Mouse (Mus musculus) liver, adult 2 months (tissue): ENCODE measurements around the gene Grwd1. TPM values are rescaled to one million over a fixed set of nuclear protein-coding genes. Genes with fewer than 3 reads are reported as not detected.
A peak's percentile ranks its signal among the peaks of the same experiment; 100 is the strongest.

Experiments
- DNase-seq: peaks from one replicate; pipeline ENCODE4 v3.0.0-alpha.2; 2011; ENCODE audit warnings: low read depth, low spot score; ENCODE audit errors: extremely low read depth
- H3K27ac ChIP-seq: fragments of 200-500 bp; replicated peaks from 2 replicates; pipeline ENCODE4 v1.5.1; 2012; ENCODE audit warnings: low read depth, mild to moderate bottlenecking, control low read depth, inconsistent platforms, low read length; ENCODE audit not compliant: insufficient read depth
- H3K27me3 ChIP-seq: fragments of 200-500 bp; 2 replicates; pipeline ENCODE4 v1.6.1; 2012; ENCODE audit warnings: mild to moderate bottlenecking, moderate library complexity, low read length, inconsistent platforms; ENCODE audit not compliant: control insufficient read depth, insufficient read depth
- H3K36me3 ChIP-seq: fragments of 200-500 bp; 2 replicates; pipeline ENCODE4 v1.6.1; 2012; ENCODE audit warnings: low read length, inconsistent platforms; ENCODE audit not compliant: control insufficient read depth, insufficient read depth
- H3K4me1 ChIP-seq: fragments of 200-500 bp; 2 replicates; pipeline ENCODE4 v1.6.1; 2011; ENCODE audit warnings: low read length; ENCODE audit not compliant: control insufficient read depth, insufficient read depth
- H3K4me3 ChIP-seq: fragments of 200-500 bp; 2 replicates; pipeline ENCODE4 v1.5.1; 2011; ENCODE audit warnings: low read depth, mild to moderate bottlenecking, control low read depth, low read length, moderate library complexity; ENCODE audit not compliant: insufficient read depth
- H3K79me2 ChIP-seq: fragments of 200-500 bp; 2 replicates; pipeline ENCODE4 v1.6.1; 2012; ENCODE audit warnings: inconsistent platforms, mild to moderate bottlenecking, low read length, moderate library complexity; ENCODE audit not compliant: control insufficient read depth, insufficient read depth
- H3K9ac ChIP-seq: fragments of 200-500 bp; 2 replicates; pipeline ENCODE4 v1.6.1; 2012; ENCODE audit warnings: low read depth, mild to moderate bottlenecking, control low read depth, inconsistent platforms, low read length
- CTCF ChIP-seq: fragments of 200-500 bp; IDR thresholded peaks from 2 replicates; pipeline ENCODE4 v1.5.1; 2011; ENCODE audit warnings: low read depth, low read length, control low read depth
- POLR2A ChIP-seq: fragments of 200-500 bp; IDR thresholded peaks from 2 replicates; pipeline ENCODE4 v1.6.1; 2011; ENCODE audit warnings: low read length, control low read depth; ENCODE audit not compliant: insufficient read depth; ENCODE audit errors: extremely low read depth
- WGBS: fragments of 180-500 bp; shearing (Covaris S2); methylation state at CpG from one replicate; pipeline ENCODE4 v1.1.7; 2018; 5-methylcytosine and 5-hydroxymethylcytosine counted together
- polyA plus RNA-seq: library from polyadenylated mRNA; depleted of rRNA; stranded (reverse); fragments of >200 nt; gene quantifications from 2 replicates; pipeline ENCODE4 v1.2.3, GENCODE M21; 2012
- total RNA-seq: library from RNA; depleted of rRNA; stranded (reverse); fragments of >200 nt; gene quantifications from 2 replicates; pipeline ENCODE4 v1.2.3, GENCODE M21; 2014

Grwd1 gene
- total and polyA plus RNA-seq, 2 experiments, result 5.3 to 11.0 TPM

DNA sequence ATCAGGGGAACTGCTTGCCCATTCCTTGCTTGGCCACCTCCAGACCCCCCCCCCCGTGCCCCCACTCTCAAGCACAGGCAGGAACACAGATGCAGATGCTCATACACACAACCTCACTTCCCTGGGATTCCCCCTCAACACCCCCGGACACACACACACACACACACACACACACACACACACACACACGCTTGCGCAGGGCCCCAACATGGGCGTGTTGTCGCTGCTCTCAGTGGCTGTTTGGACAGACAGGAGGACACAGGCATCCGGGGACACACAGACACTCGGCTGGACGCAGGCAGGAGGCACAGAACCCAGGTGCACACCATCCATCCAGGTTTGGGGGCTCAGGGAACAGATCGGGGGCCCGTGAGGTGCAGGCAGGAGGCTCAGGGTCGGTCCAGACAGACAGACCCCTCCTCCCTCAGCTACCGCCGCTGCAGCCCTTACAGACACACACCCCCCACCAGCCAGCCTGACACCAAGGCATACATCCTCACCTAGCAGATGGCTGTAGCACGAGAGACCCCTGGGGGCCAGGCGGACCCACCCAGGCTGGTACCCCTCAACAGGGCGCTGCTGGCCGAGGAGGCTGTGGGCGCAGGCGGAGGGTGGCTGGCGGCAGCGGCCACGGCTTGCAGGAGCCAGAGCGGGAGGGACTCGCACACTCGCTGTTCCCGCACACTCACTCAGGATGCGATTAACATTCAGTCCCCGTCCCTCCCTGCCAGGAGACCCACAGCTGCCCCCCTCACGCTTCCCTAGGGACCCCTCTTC lies 39.7 kb upstream of the Grwd1 start:
- no peak overlapping the region for H3K27ac ChIP-seq
- H3K9ac ChIP-seq, result no peak overlapping the region
- H3K4me3 ChIP-seq, result no peak overlapping the region
- 9% methylated on average over 30 of the region's 30 CpGs for WGBS
- peaks cover 17% of the 10 kb centered on the region; the same call in 1 of the 2 replicates for H3K79me2 ChIP-seq
- H3K36me3 ChIP-seq, result peaks cover 10% of the 10 kb centered on the region
- peaks cover 13% of the 10 kb centered on the region for H3K4me1 ChIP-seq
- no peak for TF ChIP-seq POLR2A
- no peak for TF ChIP-seq CTCF
- peaks cover 16% of the 10 kb centered on the region for H3K27me3 ChIP-seq
- no peak for DNase-seq

DNA sequence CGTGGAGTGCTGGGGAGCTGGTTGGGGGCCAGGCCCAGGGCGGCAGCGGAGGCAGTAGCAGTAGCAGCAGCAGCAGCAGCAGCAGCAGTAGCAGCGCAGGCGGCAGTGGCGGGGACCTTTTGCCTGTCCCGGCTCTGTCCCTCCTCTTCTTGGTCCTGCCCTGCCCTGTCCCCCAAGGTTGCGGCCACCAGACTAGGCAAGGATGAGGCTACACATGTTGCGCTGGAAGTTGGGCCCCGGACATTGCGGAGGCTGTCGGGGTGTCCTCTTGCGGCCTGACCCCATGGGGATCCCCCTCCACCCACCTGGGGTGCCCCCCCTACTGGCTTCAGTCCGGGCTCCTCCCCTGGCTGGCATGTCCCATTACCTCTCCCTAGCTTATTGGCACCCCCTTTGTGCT lies 39.0 kb upstream of the Grwd1 start:
- Histone ChIP-seq H3K79me2 (peaks cover 13% of the 10 kb centered on the region; the same call in 1 of the 2 replicates), H3K4me3 (no peak overlapping the region), H3K27ac (no peak overlapping the region), H3K4me1 (peaks cover 13% of the 10 kb centered on the region), H3K9ac (no peak overlapping the region), H3K27me3 (peaks cover 16% of the 10 kb centered on the region), H3K36me3 (peaks cover 5% of the 10 kb centered on the region; the same call in 1 of the 2 replicates)
- WGBS, result 19% methylated on average over 11 of the region's 14 CpGs
- no peak for DNase-seq
- TF ChIP-seq CTCF (no peak), POLR2A (no peak)

DNA sequence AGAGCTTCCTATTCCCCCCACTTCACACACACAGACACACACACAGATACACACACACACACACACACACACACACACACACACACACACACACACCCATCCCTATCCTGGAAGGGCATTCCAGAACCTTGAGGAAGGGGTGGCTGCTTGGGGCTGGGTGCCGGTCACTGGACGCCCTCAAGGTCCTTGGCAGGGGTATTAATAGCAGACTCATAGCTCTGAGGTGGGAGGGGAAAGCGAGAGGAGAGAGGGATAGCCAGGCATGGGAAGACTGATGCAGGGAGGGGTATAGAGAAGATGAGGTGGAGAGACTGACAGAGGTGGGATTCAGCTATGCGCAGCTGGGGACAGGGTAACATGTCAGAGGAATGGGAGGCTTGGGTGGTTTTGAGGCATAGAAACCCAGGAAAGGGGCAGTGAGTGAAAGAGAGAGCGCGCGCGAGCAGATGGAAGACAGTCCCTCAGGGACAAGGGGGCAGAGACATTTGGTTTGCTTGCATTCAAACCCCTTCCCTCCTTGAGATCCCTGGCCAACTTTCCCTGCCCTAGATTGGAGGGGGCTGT lies 38.4 kb upstream of the Grwd1 start:
- H3K9ac ChIP-seq, result no peak overlapping the region
- peaks cover 2% of the 10 kb centered on the region; the same call in 1 of the 2 replicates for H3K36me3 ChIP-seq
- peaks cover 16% of the 10 kb centered on the region for H3K27me3 ChIP-seq
- peaks cover 7% of the 10 kb centered on the region; the same call in 1 of the 2 replicates for H3K79me2 ChIP-seq
- DNase-seq, result no peak
- 53% methylated on average over 8 of the region's 8 CpGs for WGBS
- H3K4me1 ChIP-seq, result peaks cover 12% of the 10 kb centered on the region
- TF ChIP-seq CTCF, result no peak
- no peak for TF ChIP-seq POLR2A
- no peak overlapping the region for H3K27ac ChIP-seq
- H3K4me3 ChIP-seq, result no peak overlapping the region

DNA sequence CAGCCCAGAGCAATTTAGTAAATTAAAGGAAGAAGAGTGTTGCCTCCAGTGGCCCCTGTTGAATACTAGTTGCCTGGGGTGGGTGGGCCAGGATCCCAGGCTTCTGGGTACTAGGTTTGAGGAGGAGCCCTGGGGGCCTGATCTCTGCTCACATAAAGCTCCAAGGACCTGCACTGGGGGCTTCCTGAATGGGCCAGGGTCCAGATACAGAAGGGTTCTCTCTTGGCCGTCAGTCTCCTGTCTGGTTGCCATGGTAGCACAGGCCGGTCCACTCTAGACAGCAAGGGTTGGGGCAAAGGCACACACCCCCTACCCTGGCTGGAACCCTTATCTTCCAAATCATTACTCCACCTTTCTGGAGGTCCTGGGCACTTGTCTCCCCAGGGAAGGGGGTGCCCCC lies 37.1 kb upstream of the Grwd1 start:
- TF ChIP-seq CTCF (no peak), POLR2A (no peak)
- Histone ChIP-seq H3K27ac (no peak overlapping the region), H3K36me3 (no peaks in the 10 kb centered on the region), H3K4me1 (peaks cover 6% of the 10 kb centered on the region), H3K27me3 (peaks cover 16% of the 10 kb centered on the region), H3K9ac (no peak overlapping the region), H3K79me2 (no peaks in the 10 kb centered on the region), H3K4me3 (no peak overlapping the region)
- DNase-seq, result no peak
- WGBS, result 83% methylated on average over 2 of the region's 2 CpGs

DNA sequence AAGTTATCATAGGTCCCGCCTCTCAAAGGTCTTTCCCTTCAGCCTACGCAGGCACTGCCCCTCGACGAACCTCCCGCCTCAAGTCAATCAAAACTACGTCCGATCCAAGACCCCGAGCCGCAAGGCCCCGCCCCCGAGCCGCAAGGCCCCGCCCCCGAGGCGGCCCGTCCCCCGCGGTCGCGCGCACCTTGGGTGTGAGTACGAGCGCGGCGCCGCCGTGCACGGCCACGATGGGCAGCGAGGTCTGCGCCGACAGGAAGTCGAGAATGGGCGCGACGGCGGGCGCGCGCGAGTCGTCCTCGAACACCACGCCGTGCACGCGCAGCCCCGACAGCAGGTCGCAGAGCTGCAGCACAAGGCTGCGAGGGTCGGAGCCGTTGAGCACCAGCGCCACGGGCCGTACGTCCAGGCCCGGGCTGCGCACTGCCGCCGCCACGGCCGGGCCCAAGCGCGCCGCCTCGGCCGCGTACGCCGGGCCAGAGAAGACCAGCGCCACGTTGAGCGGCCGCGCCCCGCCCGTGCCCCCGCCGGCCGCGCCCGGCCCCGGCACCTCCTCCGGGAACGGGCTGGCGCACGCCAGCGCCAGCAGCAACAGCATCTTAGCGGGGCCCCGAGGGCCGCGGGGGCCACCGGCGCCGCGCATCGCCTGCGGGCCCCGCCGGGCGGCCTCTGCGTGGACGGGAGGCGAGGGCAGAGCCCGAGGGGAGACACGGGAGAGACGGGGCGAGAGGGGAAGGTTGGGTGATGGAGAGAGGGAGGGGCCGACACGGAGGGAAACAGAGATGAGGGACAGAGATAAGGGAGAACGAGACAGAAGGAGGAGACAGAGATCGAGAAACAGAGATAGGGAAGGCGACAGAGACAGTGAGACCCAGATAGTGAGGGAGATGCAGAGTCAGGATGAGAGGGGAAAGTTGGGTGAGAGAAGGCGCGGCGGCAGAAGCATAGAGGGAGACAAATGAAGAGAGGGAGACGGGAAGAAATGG lies 35.5 kb upstream of the Grwd1 start:
- H3K4me1 ChIP-seq, result peaks cover 6% of the 10 kb centered on the region
- H3K27ac ChIP-seq, result no peak overlapping the region
- WGBS, result 2% methylated on average over 117 of the region's 117 CpGs
- no peaks in the 10 kb centered on the region for H3K79me2 ChIP-seq
- no peak for TF ChIP-seq CTCF
- peak overlapping the region; percentile 94 for H3K9ac ChIP-seq
- peak; percentile 35 for DNase-seq
- H3K36me3 ChIP-seq, result no peaks in the 10 kb centered on the region
- H3K27me3 ChIP-seq, result peaks cover 16% of the 10 kb centered on the region
- H3K4me3 ChIP-seq, result peak overlapping the region; percentile 84
